Mouse (Mus musculus): ENCODE measurements around the gene Neurod1. TPM values are rescaled to one million over a fixed set of nuclear protein-coding genes. Genes with fewer than 3 reads are reported as not detected.

Gene Neurod1
- polyA plus RNA-seq, 1 experiment from 2014 or later: 4.7 TPM

GRCm38 (mm10) chr2:79442227-79442626 is 14.3 kb downstream of the Neurod1 start:
- Histone ChIP-seq H3K4me1 (no peaks in the 10 kb centered on the region), H3K27ac (replicated peaks) (no peak overlapping the region), H3K4me3 (replicated peaks) (no peak overlapping the region), H3K9me3 (replicated peaks) (no peaks in the 10 kb centered on the region), H3K4me2 (replicated peaks) (no peak overlapping the region), H3K27me3 (no peaks in the 10 kb centered on the region), H3K36me3 (no peaks in the 10 kb centered on the region), H3K9ac (no peak overlapping the region)
- ATAC-seq (ENCODE audit: insufficient number of reproducible peaks, low FRiP score, low TSS enrichment, low read depth): no peak
- WGBS: 95% methylated on average over 2 of the region's 2 CpGs

GRCm38 (mm10) chr2:79430061-79430460 is 26.5 kb downstream of the Neurod1 start:
- Histone ChIP-seq H3K9ac (no peak overlapping the region), H3K9me3 (replicated peaks) (no peaks in the 10 kb centered on the region), H3K27ac (replicated peaks) (no peak overlapping the region), H3K4me3 (replicated peaks) (no peak overlapping the region), H3K27me3 (peaks cover 4% of the 10 kb centered on the region; the same call in 1 of the 2 replicates), H3K4me2 (replicated peaks) (no peak overlapping the region), H3K4me1 (peaks cover 15% of the 10 kb centered on the region), H3K36me3 (no peaks in the 10 kb centered on the region)
- no peak for ATAC-seq (ENCODE audit: insufficient number of reproducible peaks, low FRiP score, low TSS enrichment, low read depth)

GRCm38 (mm10) chr2:79429650-79430049 is 26.9 kb downstream of the Neurod1 start:
- Histone ChIP-seq H3K27me3 (peaks cover 4% of the 10 kb centered on the region; the same call in 1 of the 2 replicates), H3K4me3 (replicated peaks) (no peak overlapping the region), H3K4me1 (peaks cover 15% of the 10 kb centered on the region), H3K9ac (no peak overlapping the region), H3K4me2 (replicated peaks) (no peak overlapping the region), H3K36me3 (no peaks in the 10 kb centered on the region), H3K27ac (replicated peaks) (no peak overlapping the region), H3K9me3 (replicated peaks) (no peaks in the 10 kb centered on the region)
- 13% methylated on average over 6 of the region's 6 CpGs for WGBS
- ATAC-seq (ENCODE audit: insufficient number of reproducible peaks, low FRiP score, low TSS enrichment, low read depth): no peak

GRCm38 (mm10) chr2:79429108-79429507 is 27.4 kb downstream of the Neurod1 start:
- Histone ChIP-seq H3K4me1 (peaks cover 15% of the 10 kb centered on the region), H3K4me2 (replicated peaks) (peak overlapping the region; percentile 94), H3K9me3 (replicated peaks) (no peaks in the 10 kb centered on the region), H3K4me3 (replicated peaks) (peak overlapping the region; percentile 49), H3K27ac (replicated peaks) (no peak overlapping the region), H3K36me3 (no peaks in the 10 kb centered on the region), H3K9ac (no peak overlapping the region), H3K27me3 (peaks cover 4% of the 10 kb centered on the region; the same call in 1 of the 2 replicates)
- WGBS: 18% methylated on average over 7 of the region's 7 CpGs
- ATAC-seq (ENCODE audit: insufficient number of reproducible peaks, low FRiP score, low TSS enrichment, low read depth): no peak

GRCm38 (mm10) chr2:79428569-79429104 is 27.9 kb downstream of the Neurod1 start:
- no peak overlapping the region for H3K27ac ChIP-seq (replicated peaks)
- WGBS: under 1% methylated on average over 35 of the region's 35 CpGs
- peak; percentile 63 for ATAC-seq (ENCODE audit: insufficient number of reproducible peaks, low FRiP score, low TSS enrichment, low read depth)
- peaks cover 15% of the 10 kb centered on the region for H3K4me1 ChIP-seq
- H3K9me3 ChIP-seq (replicated peaks): no peaks in the 10 kb centered on the region
- H3K27me3 ChIP-seq: peaks cover 4% of the 10 kb centered on the region; the same call in 1 of the 2 replicates
- H3K4me3 ChIP-seq (replicated peaks): peak overlapping the region; percentile 49
- peak overlapping the region; percentile 94 for H3K4me2 ChIP-seq (replicated peaks)
- no peaks in the 10 kb centered on the region for H3K36me3 ChIP-seq
- peak overlapping the region; percentile 15; the same call in 1 of the 2 replicates for H3K9ac ChIP-seq

- 0 out of 2 replicates have a peak overlapping the region, but pooled peaks have one; percentile 49 for H3K4me3 ChIP-seq (replicated peaks)
- peak overlapping the region; percentile 94; the same call in 1 of the 2 replicates for H3K4me2 ChIP-seq (replicated peaks)
- H3K36me3 ChIP-seq: no peaks in the 10 kb centered on the region
- no peak for ATAC-seq (ENCODE audit: insufficient number of reproducible peaks, low FRiP score, low TSS enrichment, low read depth)
- no peak overlapping the region for H3K27ac ChIP-seq (replicated peaks)
- H3K27me3 ChIP-seq: peaks cover 4% of the 10 kb centered on the region; the same call in 1 of the 2 replicates
- no peaks in the 10 kb centered on the region for H3K9me3 ChIP-seq (replicated peaks)
- H3K4me1 ChIP-seq: peaks cover 15% of the 10 kb centered on the region
- no peak overlapping the region for H3K9ac ChIP-seq
- WGBS: 12% methylated on average over 6 of the region's 6 CpGs
These were observed 28.5 kb downstream of the Neurod1 start for GRCm38 (mm10) chr2:79428022-79428421.

GRCm38 (mm10) chr2:79421696-79422095 is 34.9 kb downstream of the Neurod1 start:
- H3K9ac ChIP-seq: no peak overlapping the region
- WGBS: 22% methylated on average over 6 of the region's 6 CpGs

GRCm38 (mm10) chr2:79414505-79414904 is 42.0 kb downstream of the Neurod1 start:
- no peaks in the 10 kb centered on the region for H3K9me3 ChIP-seq (replicated peaks)
- 0 out of 2 replicates have a peak, but pooled peaks have one; percentile 39 for ATAC-seq (ENCODE audit: insufficient number of reproducible peaks, low FRiP score, low TSS enrichment, low read depth)
- WGBS: 77% methylated on average over 7 of the region's 7 CpGs
- H3K4me1 ChIP-seq: no peaks in the 10 kb centered on the region
- H3K27me3 ChIP-seq: no peaks in the 10 kb centered on the region
- H3K4me2 ChIP-seq (replicated peaks): no peak overlapping the region
- no peak overlapping the region for H3K4me3 ChIP-seq (replicated peaks)
- H3K27ac ChIP-seq (replicated peaks): no peak overlapping the region
- no peak overlapping the region for H3K9ac ChIP-seq
- H3K36me3 ChIP-seq: no peaks in the 10 kb centered on the region

More at GRCm38 (mm10) chr2:79421696-79422095, 34.9 kb downstream of the Neurod1 start:
- H3K4me1 ChIP-seq: no peaks in the 10 kb centered on the region
- no peaks in the 10 kb centered on the region for H3K9me3 ChIP-seq (replicated peaks)
- ATAC-seq (ENCODE audit: insufficient number of reproducible peaks, low FRiP score, low TSS enrichment, low read depth): no peak
- H3K4me3 ChIP-seq (replicated peaks): no peak overlapping the region
- H3K4me2 ChIP-seq (replicated peaks): no peak overlapping the region
- H3K27ac ChIP-seq (replicated peaks): no peak overlapping the region
- no peaks in the 10 kb centered on the region for H3K27me3 ChIP-seq
- no peaks in the 10 kb centered on the region for H3K36me3 ChIP-seq

- Histone ChIP-seq H3K4me2 (replicated peaks) (no peak overlapping the region), H3K27me3 (no peaks in the 10 kb centered on the region), H3K27ac (replicated peaks) (no peak overlapping the region), H3K36me3 (no peaks in the 10 kb centered on the region), H3K4me3 (replicated peaks) (no peak overlapping the region), H3K4me1 (no peaks in the 10 kb centered on the region), H3K9ac (no peak overlapping the region), H3K9me3 (replicated peaks) (no peaks in the 10 kb centered on the region)
- WGBS: 61% methylated on average over 3 of the region's 3 CpGs
- ATAC-seq (ENCODE audit: insufficient number of reproducible peaks, low FRiP score, low TSS enrichment, low read depth): no peak
These were observed 45.7 kb downstream of the Neurod1 start for GRCm38 (mm10) chr2:79410903-79411255.

GRCm38 (mm10) chr2:79410247-79410902 is 46.2 kb downstream of the Neurod1 start:
- Histone ChIP-seq H3K27me3 (no peaks in the 10 kb centered on the region), H3K4me2 (replicated peaks) (no peak overlapping the region), H3K9me3 (replicated peaks) (no peaks in the 10 kb centered on the region), H3K4me1 (no peaks in the 10 kb centered on the region), H3K4me3 (replicated peaks) (no peak overlapping the region), H3K9ac (no peak overlapping the region), H3K27ac (replicated peaks) (no peak overlapping the region), H3K36me3 (no peaks in the 10 kb centered on the region)
- WGBS: 53% methylated on average over 15 of the region's 15 CpGs
- no peak for ATAC-seq (ENCODE audit: insufficient number of reproducible peaks, low FRiP score, low TSS enrichment, low read depth)

- H3K4me3 ChIP-seq (replicated peaks): no peak overlapping the region
- no peak overlapping the region for H3K9ac ChIP-seq
- ATAC-seq (ENCODE audit: insufficient number of reproducible peaks, low FRiP score, low TSS enrichment, low read depth): no peak
- no peaks in the 10 kb centered on the region for H3K9me3 ChIP-seq (replicated peaks)
- 58% methylated on average over 5 of the region's 5 CpGs for WGBS
- H3K4me2 ChIP-seq (replicated peaks): no peak overlapping the region
- H3K36me3 ChIP-seq: no peaks in the 10 kb centered on the region
- no peak overlapping the region for H3K27ac ChIP-seq (replicated peaks)
- no peaks in the 10 kb centered on the region for H3K4me1 ChIP-seq
- no peaks in the 10 kb centered on the region for H3K27me3 ChIP-seq
These were observed 50.7 kb downstream of the Neurod1 start for GRCm38 (mm10) chr2:79405661-79406405.

Measured in embryonic facial prominence, embryonic 15.5 days (tissue).